Mouse (Mus musculus): ENCODE results near the gene Cdh6. TPM values are rescaled to one million over a fixed set of nuclear protein-coding genes. Genes with fewer than 3 reads are reported as not detected.

The Cdh6 gene
- polyA plus RNA-seq, 1 experiment: 7.8 TPM

DNA sequence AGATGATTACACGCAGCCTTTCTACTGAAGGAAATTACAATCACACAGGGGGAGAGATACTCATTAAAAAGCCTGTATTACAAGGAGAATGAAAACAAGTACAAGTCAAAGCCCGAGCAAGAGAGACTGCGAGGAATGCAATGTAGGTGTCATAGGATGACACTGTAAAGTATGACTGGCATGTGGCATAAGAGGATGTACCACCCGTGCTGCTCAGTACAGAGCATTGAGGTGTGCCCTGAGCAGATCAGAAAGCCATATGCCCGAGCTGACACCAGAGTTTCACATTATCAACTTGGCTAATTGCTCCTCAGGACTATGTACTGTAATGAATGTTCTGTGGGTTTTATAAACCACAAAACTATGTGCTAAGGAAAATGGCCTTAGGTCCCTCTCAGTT is 115.7 kb downstream of the Cdh6 start:
- TF ChIP-seq POLR2A (IDR thresholded peaks at IDR 0.05; ENCODE audit: borderline replicate concordance, extremely low read depth, insufficient read depth, insufficient read length, poor library complexity, severe bottlenecking): no peak
- no peak for TF ChIP-seq CTCF (IDR thresholded peaks at IDR 0.05; ENCODE audit: borderline replicate concordance, extremely low read depth, insufficient read depth, insufficient read length)
- DNase-seq (ENCODE audit: low read depth): peak; percentile 25

DNA sequence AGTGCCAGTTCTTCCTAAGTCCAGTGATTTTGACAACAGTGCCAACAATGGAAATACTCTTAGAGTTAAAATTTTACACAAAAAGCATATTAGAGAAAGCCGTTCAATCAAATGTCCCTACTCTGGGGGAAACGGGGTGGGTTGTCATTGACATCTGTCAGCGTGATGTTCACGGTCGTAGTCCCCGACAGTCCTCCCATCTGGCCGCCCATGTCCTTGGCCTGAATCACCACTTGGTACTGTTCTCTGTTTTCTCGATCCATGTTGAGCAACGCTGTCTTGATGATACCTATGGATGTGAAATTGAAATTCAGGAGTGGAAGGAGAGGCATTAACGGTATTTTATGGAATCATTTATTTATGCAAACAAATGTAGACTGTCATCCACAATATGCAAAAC is 116.2 kb downstream of the Cdh6 start:
- DNase-seq (ENCODE audit: low read depth): no peak
- TF ChIP-seq CTCF (IDR thresholded peaks at IDR 0.05; ENCODE audit: borderline replicate concordance, extremely low read depth, insufficient read depth, insufficient read length): no peak
- TF ChIP-seq POLR2A (IDR thresholded peaks at IDR 0.05; ENCODE audit: borderline replicate concordance, extremely low read depth, insufficient read depth, insufficient read length, poor library complexity, severe bottlenecking): no peak

DNA sequence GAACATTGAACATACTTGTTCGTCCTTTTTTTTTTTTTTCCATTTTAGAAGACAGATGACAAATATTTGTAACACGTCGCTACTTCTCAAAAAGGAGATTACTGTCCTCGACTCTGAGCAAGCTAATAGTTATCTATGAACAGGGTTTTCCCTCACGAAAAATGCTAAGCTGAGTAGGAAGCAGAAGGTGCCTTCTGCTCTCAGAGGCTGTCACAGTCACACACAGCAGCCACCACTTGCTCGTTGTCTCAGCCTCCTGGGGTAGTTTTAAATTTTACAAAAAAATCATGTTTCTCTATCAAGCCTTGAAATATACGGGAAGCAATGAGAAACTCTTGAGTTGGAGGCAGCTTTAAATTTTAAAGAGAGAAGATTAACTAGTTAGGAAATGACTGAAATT is 125.6 kb downstream of the Cdh6 start:
- no peak for DNase-seq (ENCODE audit: low read depth)
- no peak for TF ChIP-seq POLR2A (IDR thresholded peaks at IDR 0.05; ENCODE audit: borderline replicate concordance, extremely low read depth, insufficient read depth, insufficient read length, poor library complexity, severe bottlenecking)
- TF ChIP-seq CTCF (IDR thresholded peaks at IDR 0.05; ENCODE audit: borderline replicate concordance, extremely low read depth, insufficient read depth, insufficient read length): no peak

- TF ChIP-seq POLR2A (IDR thresholded peaks at IDR 0.05; ENCODE audit: borderline replicate concordance, extremely low read depth, insufficient read depth, insufficient read length, poor library complexity, severe bottlenecking) (no peak), CTCF (IDR thresholded peaks at IDR 0.05; ENCODE audit: borderline replicate concordance, extremely low read depth, insufficient read depth, insufficient read length) (no peak)
Observed at GRCm38 (mm10) chr15:13034436-13034835, 139.0 kb downstream of the Cdh6 start.

GRCm38 (mm10) chr15:13030641-13031040 is 142.8 kb downstream of the Cdh6 start:
- TF ChIP-seq CTCF (IDR thresholded peaks at IDR 0.05; ENCODE audit: borderline replicate concordance, extremely low read depth, insufficient read depth, insufficient read length): no peak
- no peak for TF ChIP-seq POLR2A (IDR thresholded peaks at IDR 0.05; ENCODE audit: borderline replicate concordance, extremely low read depth, insufficient read depth, insufficient read length, poor library complexity, severe bottlenecking)
- DNase-seq (ENCODE audit: low read depth): no peak

More at GRCm38 (mm10) chr15:13034436-13034835, 139.0 kb downstream of the Cdh6 start:
- DNase-seq (ENCODE audit: low read depth): peak; percentile 62

- no peak for DNase-seq (ENCODE audit: low read depth)
- TF ChIP-seq POLR2A (IDR thresholded peaks at IDR 0.05; ENCODE audit: borderline replicate concordance, extremely low read depth, insufficient read depth, insufficient read length, poor library complexity, severe bottlenecking) (no peak), CTCF (IDR thresholded peaks at IDR 0.05; ENCODE audit: borderline replicate concordance, extremely low read depth, insufficient read depth, insufficient read length) (no peak)
Observed at GRCm38 (mm10) chr15:13027513-13027912, 146.0 kb downstream of the Cdh6 start.

- TF ChIP-seq POLR2A (IDR thresholded peaks at IDR 0.05; ENCODE audit: borderline replicate concordance, extremely low read depth, insufficient read depth, insufficient read length, poor library complexity, severe bottlenecking) (no peak), CTCF (IDR thresholded peaks at IDR 0.05; ENCODE audit: borderline replicate concordance, extremely low read depth, insufficient read depth, insufficient read length) (no peak)
- DNase-seq (ENCODE audit: low read depth): peak; percentile 39
Observed at GRCm38 (mm10) chr15:13016756-13017357, 156.6 kb downstream of the Cdh6 start.

DNA sequence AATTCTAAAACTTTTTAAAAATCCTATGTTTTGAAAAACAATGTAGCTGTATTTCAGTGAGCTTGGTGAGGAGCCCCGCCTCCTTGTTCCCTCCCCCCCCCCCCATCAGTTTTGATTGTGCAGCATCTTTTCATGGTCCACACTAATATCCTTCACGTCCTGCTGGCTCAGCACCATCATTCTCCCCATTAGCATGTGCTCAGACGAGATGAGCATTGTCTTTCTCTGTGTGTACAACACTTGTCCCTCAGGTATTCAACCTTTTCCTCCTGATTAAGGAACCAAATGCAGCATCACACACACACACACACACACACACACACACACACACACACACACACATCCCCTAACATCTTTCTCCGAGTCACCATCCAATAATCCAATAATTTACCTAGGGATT is 164.7 kb downstream of the Cdh6 start:
- DNase-seq (ENCODE audit: low read depth): peak; percentile 23
- TF ChIP-seq CTCF (IDR thresholded peaks at IDR 0.05; ENCODE audit: borderline replicate concordance, extremely low read depth, insufficient read depth, insufficient read length) (no peak), POLR2A (IDR thresholded peaks at IDR 0.05; ENCODE audit: borderline replicate concordance, extremely low read depth, insufficient read depth, insufficient read length, poor library complexity, severe bottlenecking) (no peak)

DNA sequence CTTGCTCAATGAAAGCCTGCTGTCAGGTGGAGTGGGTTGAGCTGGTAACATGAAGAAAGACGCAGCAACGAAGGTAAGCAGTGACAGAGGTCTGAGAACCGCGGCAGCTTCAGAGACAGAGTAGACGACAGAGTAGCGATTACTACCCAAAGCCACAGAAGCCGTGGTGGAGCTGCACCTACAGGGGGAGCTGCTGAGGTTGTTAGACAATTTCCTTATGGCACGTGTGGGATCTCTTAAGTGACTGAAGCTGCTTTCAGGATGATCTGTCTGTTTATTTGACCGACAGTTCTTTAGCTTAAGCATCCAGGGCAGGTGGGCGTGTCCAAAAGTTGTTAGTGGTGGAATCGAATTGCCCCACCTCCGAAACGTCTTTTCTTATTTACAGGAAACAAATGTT is 167.5 kb downstream of the Cdh6 start:
- no peak for TF ChIP-seq POLR2A (IDR thresholded peaks at IDR 0.05; ENCODE audit: borderline replicate concordance, extremely low read depth, insufficient read depth, insufficient read length, poor library complexity, severe bottlenecking)
- DNase-seq (ENCODE audit: low read depth): no peak

- DNase-seq (ENCODE audit: low read depth): no peak
- TF ChIP-seq CTCF (IDR thresholded peaks at IDR 0.05; ENCODE audit: borderline replicate concordance, extremely low read depth, insufficient read depth, insufficient read length) (no peak), POLR2A (IDR thresholded peaks at IDR 0.05; ENCODE audit: borderline replicate concordance, extremely low read depth, insufficient read depth, insufficient read length, poor library complexity, severe bottlenecking) (no peak)
Observed at GRCm38 (mm10) chr15:13001549-13001948, 171.9 kb downstream of the Cdh6 start.

DNA sequence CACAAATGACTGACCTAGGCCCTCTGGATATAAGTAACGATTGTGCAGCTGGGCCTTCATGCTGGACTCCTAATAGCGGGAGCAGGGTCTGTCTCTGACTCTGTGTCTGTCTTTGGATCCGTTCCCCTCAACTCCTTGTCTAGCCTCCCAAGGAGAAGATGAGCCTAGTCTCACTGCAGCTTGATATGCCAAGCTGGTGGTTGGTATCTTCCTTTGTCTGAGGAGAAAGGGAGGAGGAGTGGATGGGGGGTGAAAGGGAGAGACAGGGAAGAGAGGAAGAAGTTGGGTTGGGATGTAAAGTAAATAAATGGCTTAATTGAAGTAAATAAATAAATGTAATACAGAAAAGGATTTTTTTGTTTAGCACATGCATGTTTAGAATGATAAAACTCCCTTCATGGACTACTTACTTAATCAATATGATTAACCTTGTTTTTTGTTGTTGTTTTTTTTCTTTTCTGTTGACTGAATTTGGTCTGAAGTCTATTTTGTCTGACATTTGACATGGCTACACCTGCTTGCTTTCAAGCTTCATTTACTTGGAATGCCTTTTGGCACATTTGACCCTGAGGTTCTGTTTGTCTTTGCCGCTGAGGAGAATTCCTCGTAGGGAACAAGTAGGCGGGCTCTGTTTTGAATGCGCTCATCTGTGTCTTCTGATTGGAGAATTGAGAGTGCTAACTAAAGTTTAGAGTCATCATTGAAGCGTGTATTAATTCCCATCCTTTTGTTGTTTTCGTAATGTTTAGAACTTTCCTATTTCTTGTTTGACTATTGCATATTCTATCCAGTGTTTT is 178.7 kb downstream of the Cdh6 start:
- TF ChIP-seq POLR2A (IDR thresholded peaks at IDR 0.05; ENCODE audit: borderline replicate concordance, extremely low read depth, insufficient read depth, insufficient read length, poor library complexity, severe bottlenecking) (no peak), CTCF (IDR thresholded peaks at IDR 0.05; ENCODE audit: borderline replicate concordance, extremely low read depth, insufficient read depth, insufficient read length) (no peak)

More for the DNA sequence above, 178.7 kb downstream of the Cdh6 start:
- DNase-seq (ENCODE audit: low read depth): no peak

Data from brain, embryonic 14.5 days (tissue).